Mouse (Mus musculus): Measurements from ENCODE around the gene Tmem82. TPM values are rescaled to one million over a fixed set of nuclear protein-coding genes. Genes with fewer than 3 reads are reported as not detected.

Tmem82 gene
- polyA plus RNA-seq, 1 experiment from 2014 or later: 0.65 TPM

DNA sequence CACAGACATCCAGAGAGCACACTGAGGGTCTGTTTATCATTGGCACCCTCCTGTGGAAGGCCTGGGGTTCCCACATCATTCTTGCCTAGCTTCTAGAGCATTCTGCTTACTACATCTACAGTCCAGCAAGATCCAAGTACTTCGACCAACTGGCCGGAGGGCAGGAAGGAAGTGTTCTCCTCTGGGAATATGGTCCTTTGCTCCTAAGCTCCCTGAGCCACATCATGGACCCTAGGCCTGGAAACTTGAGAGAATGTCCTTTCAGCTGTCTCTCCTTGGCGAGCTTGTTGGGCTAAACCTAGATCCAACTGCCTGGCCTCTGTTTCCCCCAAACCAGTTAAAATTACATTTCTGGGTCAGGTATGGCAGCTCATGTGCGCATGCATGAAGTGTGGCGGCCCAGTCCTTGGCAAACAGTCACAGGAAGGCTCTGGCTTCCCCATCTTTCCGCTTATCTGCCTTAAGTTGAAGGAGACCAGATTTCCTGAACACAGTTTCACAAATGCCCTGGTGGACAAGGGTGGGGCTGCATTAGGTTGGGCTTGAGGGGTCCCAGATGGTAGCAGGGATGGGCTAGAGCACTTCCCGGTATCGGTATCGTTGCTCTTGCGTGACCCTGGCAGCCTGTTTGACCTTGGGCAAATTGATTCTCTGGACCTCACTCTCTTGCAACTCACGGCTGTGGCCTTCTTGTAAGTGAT lies 15.8 kb downstream of the Tmem82 start:
- H3K9ac ChIP-seq: no peak overlapping the region
- H3K4me1 ChIP-seq: peaks cover 18% of the 10 kb centered on the region
- WGBS: 93% methylated on average over 11 of the region's 11 CpGs
- H3K36me3 ChIP-seq (replicated peaks): no peaks in the 10 kb centered on the region
- no peak overlapping the region for H3K27ac ChIP-seq
- no peaks in the 10 kb centered on the region for H3K9me3 ChIP-seq
- no peak overlapping the region for H3K4me2 ChIP-seq
- ATAC-seq (replicated peaks): no peak
- H3K4me3 ChIP-seq: no peak overlapping the region
- no peaks in the 10 kb centered on the region for H3K27me3 ChIP-seq (replicated peaks)

DNA sequence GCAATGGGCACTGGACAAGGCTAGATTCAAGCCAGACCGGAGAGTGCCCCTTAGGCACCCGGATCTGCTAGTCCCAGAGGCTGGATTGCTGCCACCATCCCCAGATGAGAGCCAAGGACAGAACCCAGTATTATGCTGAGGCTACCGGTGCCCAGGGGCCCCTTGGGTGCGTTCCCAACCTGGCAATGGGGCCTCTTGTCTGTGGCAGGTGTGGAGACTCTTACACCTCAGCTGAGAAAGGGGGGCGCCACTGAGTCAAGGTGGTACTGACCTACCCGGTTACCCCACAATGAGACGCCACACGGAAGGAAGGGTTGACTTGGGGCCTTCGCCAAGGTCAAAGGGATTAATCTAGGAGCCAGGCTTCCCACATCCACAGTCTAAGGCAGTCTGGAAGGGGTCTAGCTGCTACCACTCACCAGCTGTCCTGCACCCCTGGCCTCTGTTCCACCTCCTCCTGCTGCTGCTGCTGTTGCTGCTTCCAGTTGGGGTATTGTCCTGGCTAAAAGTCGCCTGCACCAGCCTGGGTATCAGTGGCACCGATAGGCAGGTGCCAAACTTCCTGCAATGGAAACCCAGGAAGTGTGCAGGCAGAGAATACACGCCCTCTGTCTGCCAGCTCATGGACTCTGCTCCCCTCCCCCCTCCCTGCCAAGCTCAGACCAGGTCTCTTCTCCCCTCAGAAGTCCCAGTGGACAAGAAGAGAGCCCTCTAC lies 17.1 kb downstream of the Tmem82 start:
- Histone ChIP-seq H3K4me2 (no peak overlapping the region), H3K9me3 (no peaks in the 10 kb centered on the region), H3K27ac (no peak overlapping the region), H3K9ac (no peak overlapping the region), H3K4me3 (no peak overlapping the region), H3K27me3 (replicated peaks) (no peaks in the 10 kb centered on the region), H3K36me3 (replicated peaks) (no peaks in the 10 kb centered on the region), H3K4me1 (peaks cover 18% of the 10 kb centered on the region)
- 65% methylated on average over 12 of the region's 12 CpGs for WGBS
- no peak for ATAC-seq (replicated peaks)

DNA sequence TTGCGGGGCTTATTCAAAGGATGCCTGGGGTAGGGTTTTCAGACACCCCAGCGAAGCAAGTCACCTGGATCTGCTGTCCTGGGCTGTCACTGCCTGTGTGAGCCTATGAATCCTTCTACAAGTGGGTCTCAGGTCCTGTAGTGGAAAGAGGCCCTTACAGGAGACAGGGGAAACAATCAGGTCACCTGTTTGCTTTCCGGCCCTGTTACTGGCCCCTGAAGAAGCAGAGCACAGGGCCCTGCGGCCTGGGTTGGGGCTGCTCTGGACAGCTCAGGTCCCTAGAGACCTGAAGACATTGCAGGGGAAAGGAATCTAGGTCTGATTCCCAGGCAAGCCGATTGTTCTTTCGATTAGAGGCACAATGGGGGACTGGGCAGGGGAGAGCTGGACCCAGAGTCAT lies 18.1 kb downstream of the Tmem82 start:
- WGBS: 19% methylated on average over 6 of the region's 6 CpGs
- ATAC-seq (replicated peaks): peak; percentile 32; the same call in 1 of the 2 replicates
- peak overlapping the region; percentile 63 for H3K4me3 ChIP-seq

DNA sequence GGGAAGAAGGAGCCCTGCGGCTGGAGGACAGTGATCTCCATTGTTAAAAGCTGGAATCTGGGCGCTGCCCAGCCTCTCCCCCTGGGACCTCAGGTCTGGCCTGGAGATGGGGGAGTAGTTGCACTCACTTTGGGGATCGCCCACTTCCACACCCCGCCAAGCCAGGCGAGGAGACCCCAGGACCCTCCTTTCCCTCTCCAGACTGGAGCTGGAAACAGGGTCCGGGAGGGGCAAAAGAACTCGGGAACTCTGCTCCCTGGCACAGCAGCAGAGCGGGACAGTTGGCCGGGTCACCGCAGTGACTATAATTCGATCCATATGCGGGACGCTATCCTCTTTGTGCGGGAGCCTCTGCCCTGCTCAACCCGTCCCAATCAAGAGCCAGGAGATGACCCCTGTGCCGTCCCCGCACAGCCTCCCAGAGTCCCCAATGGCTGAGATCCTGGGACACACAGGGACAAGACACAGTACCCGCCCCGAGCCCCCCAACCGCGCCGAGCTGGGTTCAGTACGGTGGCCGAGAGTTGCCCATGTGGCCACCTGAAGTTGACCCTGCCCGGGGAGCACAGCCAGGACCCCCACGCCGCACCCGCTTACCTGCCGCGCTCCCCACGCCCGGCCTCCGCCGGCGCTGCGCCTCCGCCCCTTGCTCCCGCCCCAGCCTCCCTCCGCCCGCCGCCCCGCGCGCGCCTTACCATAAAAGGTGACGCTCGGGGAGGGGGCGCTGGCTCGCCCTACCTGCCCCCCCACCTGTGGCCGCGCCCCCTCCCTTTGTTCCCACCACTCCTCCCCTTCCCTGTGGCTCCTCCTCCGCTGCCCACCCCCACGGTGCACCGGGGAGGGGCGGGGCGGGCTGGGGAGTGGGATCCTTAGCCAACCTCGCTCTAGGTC lies 18.9 kb downstream of the Tmem82 start:
- H3K27ac ChIP-seq: 0 out of 2 replicates have a peak overlapping the region, but pooled peaks have one; percentile 29
- WGBS: under 1% methylated on average over 54 of the region's 57 CpGs
- ATAC-seq (replicated peaks): peak; percentile 38

More for the DNA sequence above, 18.1 kb downstream of the Tmem82 start:
- H3K9ac ChIP-seq: no peak overlapping the region
- H3K27ac ChIP-seq: no peak overlapping the region
- H3K9me3 ChIP-seq: no peaks in the 10 kb centered on the region
- H3K4me2 ChIP-seq: peak overlapping the region; percentile 91
- H3K27me3 ChIP-seq (replicated peaks): no peaks in the 10 kb centered on the region
- H3K4me1 ChIP-seq: peaks cover 18% of the 10 kb centered on the region
- no peaks in the 10 kb centered on the region for H3K36me3 ChIP-seq (replicated peaks)

DNA sequence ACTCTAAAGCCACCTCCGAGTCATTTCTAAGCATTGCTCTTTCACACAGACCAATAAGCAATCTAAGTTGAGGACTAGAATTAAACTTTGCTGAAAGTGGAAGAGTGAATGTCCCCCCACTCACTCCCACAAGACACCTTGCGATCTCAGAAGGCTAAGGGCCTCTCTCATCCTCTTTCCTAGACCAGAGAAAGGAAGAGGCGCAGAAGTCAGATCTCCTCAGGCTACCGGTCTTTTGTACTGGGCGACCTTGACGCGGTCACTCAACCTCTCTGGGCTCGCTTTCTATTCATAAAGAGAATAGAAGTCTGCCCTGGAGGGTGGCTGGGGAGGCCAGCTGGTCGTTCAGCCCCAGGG lies 19.6 kb downstream of the Tmem82 start:
- Histone ChIP-seq H3K27me3 (replicated peaks) (no peaks in the 10 kb centered on the region), H3K4me3 (peak overlapping the region; percentile 63), H3K9me3 (no peaks in the 10 kb centered on the region), H3K27ac (0 out of 2 replicates have a peak overlapping the region, but pooled peaks have one; percentile 29), H3K36me3 (replicated peaks) (0 out of 2 replicates have a peak, but pooled peaks cover 6% of the 10 kb centered on the region), H3K4me1 (peaks cover 18% of the 10 kb centered on the region), H3K9ac (peak overlapping the region; percentile 66), H3K4me2 (peak overlapping the region; percentile 91)
- WGBS: 2% methylated on average over 9 of the region's 9 CpGs
- no peak for ATAC-seq (replicated peaks)

More for the DNA sequence above, 18.9 kb downstream of the Tmem82 start:
- Histone ChIP-seq H3K4me2 (peak overlapping the region; percentile 91), H3K9me3 (no peaks in the 10 kb centered on the region), H3K27me3 (replicated peaks) (no peaks in the 10 kb centered on the region), H3K4me3 (peak overlapping the region; percentile 63), H3K36me3 (replicated peaks) (0 out of 2 replicates have a peak, but pooled peaks cover under 1% of the 10 kb centered on the region), H3K9ac (peak overlapping the region; percentile 66), H3K4me1 (peaks cover 18% of the 10 kb centered on the region)

DNA sequence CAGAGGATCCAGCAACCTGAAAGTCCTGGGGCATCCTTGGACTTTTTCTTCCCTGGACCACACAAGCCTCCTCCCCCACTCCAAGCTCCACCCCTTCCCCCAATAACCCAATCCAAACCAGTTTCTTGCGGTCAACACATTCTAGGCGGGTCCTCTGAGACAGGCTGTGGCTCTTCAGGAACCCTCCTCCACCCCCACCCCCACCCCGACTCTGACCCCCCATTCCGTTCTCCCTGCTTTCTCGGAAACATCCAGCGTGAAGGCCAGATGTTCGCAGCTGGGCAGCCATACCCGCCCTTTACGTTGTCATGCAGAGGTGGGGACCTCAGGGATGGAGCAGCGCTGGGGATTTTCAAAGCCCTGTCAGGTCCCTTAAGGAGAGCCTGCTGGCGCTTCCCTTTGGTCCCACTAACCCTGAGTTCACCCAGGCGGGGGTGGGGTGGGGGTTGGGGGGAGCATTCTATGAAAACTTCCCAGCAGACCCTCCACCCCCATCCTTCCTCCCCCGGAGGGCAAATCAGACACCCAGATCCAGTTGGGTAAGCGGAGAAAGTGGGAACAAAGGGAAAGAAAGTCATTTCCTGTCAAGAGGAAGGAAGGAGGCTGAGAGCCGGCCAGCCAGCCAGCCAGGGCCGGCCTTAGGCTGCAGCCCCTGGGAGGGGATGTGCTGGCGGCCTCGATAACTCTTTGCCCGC lies 20.1 kb downstream of the Tmem82 start:
- 1% methylated on average over 19 of the region's 19 CpGs for WGBS
- H3K27ac ChIP-seq: no peak overlapping the region

DNA sequence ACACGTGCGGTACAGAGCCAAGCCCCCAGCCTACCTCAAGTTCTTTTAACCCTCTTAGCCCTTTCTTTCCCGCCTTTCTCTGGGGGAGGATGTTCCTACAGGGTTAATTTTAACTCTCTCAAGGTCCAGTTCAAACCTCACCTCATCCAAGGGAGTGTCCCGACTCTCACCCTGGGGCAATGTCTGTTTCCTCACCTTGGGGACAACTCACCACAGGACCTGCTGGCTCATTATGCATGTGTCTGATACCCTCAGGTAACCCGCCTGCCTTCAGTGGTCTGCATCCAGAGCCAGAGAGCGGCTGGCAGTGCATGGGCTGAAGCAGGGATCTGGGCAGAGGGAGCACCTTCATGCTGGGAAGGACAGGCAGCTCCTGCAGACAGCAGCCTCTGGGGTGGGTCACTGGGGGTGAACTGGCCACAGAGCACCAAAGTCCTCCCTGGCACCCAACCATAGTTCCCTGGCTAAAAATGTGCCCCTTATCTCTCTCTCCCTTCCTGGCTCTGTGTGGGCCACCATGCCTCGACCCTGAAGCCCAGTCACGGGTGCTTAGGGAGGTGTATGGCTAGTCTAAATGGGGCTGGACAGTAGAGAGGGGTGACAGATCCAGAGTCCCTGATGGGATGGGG lies 21.6 kb downstream of the Tmem82 start:
- Histone ChIP-seq H3K9ac (no peak overlapping the region), H3K4me1 (peaks cover 18% of the 10 kb centered on the region), H3K36me3 (replicated peaks) (0 out of 2 replicates have a peak, but pooled peaks cover 6% of the 10 kb centered on the region), H3K27me3 (replicated peaks) (no peaks in the 10 kb centered on the region), H3K9me3 (no peaks in the 10 kb centered on the region), H3K27ac (no peak overlapping the region), H3K4me2 (no peak overlapping the region), H3K4me3 (no peak overlapping the region)
- no peak for ATAC-seq (replicated peaks)
- WGBS: 88% methylated on average over 8 of the region's 8 CpGs

More for the DNA sequence above, 20.1 kb downstream of the Tmem82 start:
- H3K9me3 ChIP-seq: no peaks in the 10 kb centered on the region
- H3K9ac ChIP-seq: peak overlapping the region; percentile 66
- H3K4me2 ChIP-seq: peak overlapping the region; percentile 91
- no peak; the same call in 1 of the 2 replicates for ATAC-seq (replicated peaks)
- H3K4me3 ChIP-seq: peak overlapping the region; percentile 63
- peaks cover 18% of the 10 kb centered on the region for H3K4me1 ChIP-seq
- no peaks in the 10 kb centered on the region for H3K27me3 ChIP-seq (replicated peaks)
- H3K36me3 ChIP-seq (replicated peaks): 0 out of 2 replicates have a peak, but pooled peaks cover 6% of the 10 kb centered on the region

DNA sequence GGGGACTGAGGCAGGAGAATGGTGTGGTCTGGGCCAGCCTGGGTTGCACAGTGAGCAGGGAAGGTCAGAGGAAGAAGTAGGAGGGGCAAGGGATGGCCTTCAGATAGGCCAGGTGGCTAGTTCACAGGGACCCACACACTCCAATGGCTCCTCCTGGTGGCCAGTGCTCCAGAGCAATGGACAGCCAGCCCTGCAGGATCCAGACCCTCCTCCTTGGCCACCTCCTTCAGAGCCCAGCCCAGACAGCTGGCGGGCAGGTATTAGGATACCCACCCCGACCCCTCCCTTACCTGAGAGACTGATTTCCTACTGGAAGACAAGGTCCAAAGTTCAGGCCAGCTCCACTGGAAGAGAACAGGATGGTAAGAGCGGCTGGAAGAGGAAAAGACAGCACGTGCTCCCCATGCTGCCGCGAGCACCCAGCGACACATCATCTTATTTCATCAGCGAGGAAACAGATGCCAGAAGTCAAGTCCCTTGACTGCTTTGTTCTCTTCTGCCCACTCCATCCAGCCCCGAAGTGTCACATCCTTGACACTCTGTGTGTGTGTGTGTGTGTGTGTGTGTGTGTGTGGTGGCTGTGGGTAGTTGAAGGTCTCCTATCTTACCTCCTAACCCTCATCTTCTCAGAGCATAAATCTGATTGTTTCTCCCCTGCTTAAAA lies 22.7 kb downstream of the Tmem82 start:
- Histone ChIP-seq H3K9me3 (no peaks in the 10 kb centered on the region), H3K4me1 (peaks cover 18% of the 10 kb centered on the region), H3K4me2 (no peak overlapping the region), H3K27ac (no peak overlapping the region), H3K4me3 (no peak overlapping the region), H3K9ac (no peak overlapping the region), H3K27me3 (replicated peaks) (no peaks in the 10 kb centered on the region), H3K36me3 (replicated peaks) (0 out of 2 replicates have a peak, but pooled peaks cover 6% of the 10 kb centered on the region)
- WGBS: 80% methylated on average over 9 of the region's 9 CpGs
- no peak for ATAC-seq (replicated peaks)

DNA sequence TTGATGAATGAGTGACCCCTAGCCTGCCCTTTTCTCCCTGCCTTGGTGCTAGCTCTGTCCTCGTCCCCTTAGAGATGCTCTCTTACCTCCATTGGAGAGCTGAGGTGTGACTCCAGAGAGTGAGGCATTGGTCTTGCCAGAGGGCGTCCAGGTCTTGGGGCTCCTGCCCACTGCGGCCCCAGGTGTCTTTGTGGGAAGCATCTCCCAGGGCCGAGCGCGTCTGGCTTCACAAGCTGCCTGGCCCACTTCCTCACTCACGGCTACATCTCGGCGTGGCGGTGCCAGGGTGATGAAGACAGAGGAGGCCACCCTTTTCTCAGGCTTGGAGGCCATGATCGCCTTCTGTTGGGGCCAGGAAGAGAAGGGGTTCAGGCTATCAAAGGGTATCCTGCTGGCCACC lies 23.3 kb downstream of the Tmem82 start:
- ATAC-seq (replicated peaks): no peak
- no peak overlapping the region for H3K4me2 ChIP-seq
- 91% methylated on average over 11 of the region's 11 CpGs for WGBS

DNA sequence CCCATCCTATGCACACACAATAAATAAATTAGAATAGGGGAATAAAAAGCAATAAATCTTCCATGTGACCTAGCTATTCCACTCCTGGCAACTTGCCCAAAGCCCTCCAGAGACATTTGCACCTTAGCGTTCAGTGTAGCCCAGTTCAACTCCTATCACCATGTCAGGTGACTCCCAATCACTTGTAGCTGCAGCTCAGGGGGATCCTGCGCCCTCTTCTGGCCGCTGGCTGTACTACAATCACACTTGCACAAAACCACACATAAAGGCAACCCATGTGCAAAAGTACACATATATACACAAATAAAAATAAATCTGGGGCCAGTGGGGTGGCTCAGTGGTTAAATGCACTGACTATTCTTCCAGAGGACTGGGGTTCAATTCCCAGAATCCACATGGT lies 26.9 kb downstream of the Tmem82 start:
- Histone ChIP-seq H3K27ac (no peak overlapping the region), H3K4me1 (no peaks in the 10 kb centered on the region), H3K9ac (no peak overlapping the region), H3K27me3 (replicated peaks) (no peaks in the 10 kb centered on the region), H3K9me3 (no peaks in the 10 kb centered on the region), H3K4me3 (no peak overlapping the region), H3K36me3 (replicated peaks) (0 out of 2 replicates have a peak, but pooled peaks cover 6% of the 10 kb centered on the region), H3K4me2 (no peak overlapping the region)
- ATAC-seq (replicated peaks): no peak
- WGBS: 23% methylated on average over 3 of the region's 3 CpGs

More for the DNA sequence above, 23.3 kb downstream of the Tmem82 start:
- H3K27ac ChIP-seq: no peak overlapping the region
- H3K9ac ChIP-seq: no peak overlapping the region
- H3K9me3 ChIP-seq: no peaks in the 10 kb centered on the region
- H3K36me3 ChIP-seq (replicated peaks): 0 out of 2 replicates have a peak, but pooled peaks cover 6% of the 10 kb centered on the region
- no peak overlapping the region for H3K4me3 ChIP-seq
- no peaks in the 10 kb centered on the region for H3K27me3 ChIP-seq (replicated peaks)
- H3K4me1 ChIP-seq: peaks cover 18% of the 10 kb centered on the region

DNA sequence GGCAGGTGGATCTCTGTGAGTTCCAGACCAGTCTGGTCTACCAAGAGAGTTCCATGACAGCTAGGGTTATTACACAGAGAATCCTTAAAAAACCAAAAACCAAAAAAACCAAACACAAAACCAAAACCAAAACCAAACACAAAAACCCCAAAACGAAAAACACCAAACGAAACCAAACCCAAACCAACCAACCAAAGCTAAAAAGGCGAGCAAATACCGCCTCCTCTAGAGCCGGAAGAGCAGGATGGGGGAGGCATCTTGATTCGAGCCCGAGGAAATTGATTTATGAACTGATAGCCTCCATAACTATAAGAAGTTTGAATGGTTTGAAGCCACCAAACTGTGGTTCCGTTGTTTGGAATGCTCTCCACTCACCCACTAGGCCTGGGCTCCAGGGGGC lies 34.5 kb downstream of the Tmem82 start:
- Histone ChIP-seq H3K4me1 (no peaks in the 10 kb centered on the region), H3K4me2 (no peak overlapping the region), H3K9me3 (no peaks in the 10 kb centered on the region), H3K27me3 (replicated peaks) (no peaks in the 10 kb centered on the region), H3K4me3 (no peak overlapping the region), H3K27ac (no peak overlapping the region), H3K36me3 (replicated peaks) (no peaks in the 10 kb centered on the region), H3K9ac (no peak overlapping the region)
- WGBS: 92% methylated on average over 8 of the region's 8 CpGs
- no peak for ATAC-seq (replicated peaks)
